ENCODE assay signal across 8 mouse cellular contexts in genomic region chr15:88876155-88877020, GRCm38 (mm10). TPM values are rescaled to one million over a fixed set of nuclear protein-coding genes. Genes with fewer than 3 reads are reported as not detected.
DNase-seq lines count a peak whose midpoint lies in the region; ATAC-seq lines count a peak whose summit lies in the region.

No protein-coding gene starts in this region.

- 0 out of 2 replicates have a peak, but pooled peaks cover 4% of the 10 kb centered on the region for H3K4me1 ChIP-seq in intestine, embryonic 14.5 days (replicated peaks; ENCODE audit: control insufficient read depth, insufficient read depth, low read length)
- peaks cover 11% of the 10 kb centered on the region; the same call in 1 of the 2 replicates for H3K4me1 ChIP-seq in limb, embryonic 12.5 days (replicated peaks)
- H3K4me1 ChIP-seq in midbrain, embryonic 13.5 days (replicated peaks), result peaks cover 8% of the 10 kb centered on the region; the same call in 1 of the 2 replicates

- peak; percentile 86 to 95 for DNase-seq in adrenal gland, adult (ENCODE audit: inconsistent age in 2 of 2, low spot score in 1 of 2)
- no peak for DNase-seq in adrenal gland, adult 8-10 months
- DNase-seq in cerebellum, postnatal 4 days (ENCODE audit: low spot score in 2 of 2), result peak; percentile 68 to 81
- peak; percentile 94 for DNase-seq in gastrocnemius, postnatal 10 days
- DNase-seq in intestine, embryonic 14.5 days (ENCODE audit: low spot score), result peak; percentile 93
- DNase-seq in spleen, adult 18-20 months, result peak; percentile 61 to 86

- H3K4me3 ChIP-seq in intestine, embryonic 14.5 days (ENCODE audit: low read depth, low read length), result no peak overlapping the region
- peak overlapping the region; percentile 12 for H3K4me3 ChIP-seq in limb, embryonic 12.5 days (replicated peaks)
- H3K4me3 ChIP-seq in midbrain, embryonic 13.5 days (replicated peaks), result no peak overlapping the region

- no peak overlapping the region for H3K27ac ChIP-seq in intestine, embryonic 14.5 days (ENCODE audit: low read depth)
- H3K27ac ChIP-seq in limb, embryonic 12.5 days, result no peak overlapping the region
- no peak overlapping the region for H3K27ac ChIP-seq in midbrain, embryonic 13.5 days

- ATAC-seq in intestine, embryonic 14.5 days (replicated peaks; ENCODE audit: low FRiP score, low TSS enrichment, low read depth), result peak; percentile 65
- ATAC-seq in limb, embryonic 12.5 days (ENCODE audit: insufficient number of reproducible peaks, insufficient read depth, low FRiP score, low TSS enrichment, low read depth), result peak; percentile 64; the same call in 1 of the 2 replicates
- 0 out of 2 replicates have a peak, but pooled peaks have one; percentile 37 for ATAC-seq in midbrain, embryonic 13.5 days

- no peak overlapping the region for H3K9ac ChIP-seq in intestine, embryonic 14.5 days (ENCODE audit: low read length)
- 0 out of 2 replicates have a peak overlapping the region, but pooled peaks have one; percentile 31 for H3K9ac ChIP-seq in limb, embryonic 12.5 days (replicated peaks)
- H3K9ac ChIP-seq in midbrain, embryonic 13.5 days (replicated peaks), result no peak overlapping the region

- H3K4me2 ChIP-seq in intestine, embryonic 14.5 days (ENCODE audit: low read length), result peak overlapping the region; percentile 31; the same call in 1 of the 2 replicates
- peak overlapping the region; percentile 40 for H3K4me2 ChIP-seq in limb, embryonic 12.5 days
- peak overlapping the region; percentile 24 for H3K4me2 ChIP-seq in midbrain, embryonic 13.5 days (replicated peaks)

- no peaks in the 10 kb centered on the region for H3K9me3 ChIP-seq in intestine, embryonic 14.5 days (ENCODE audit: control insufficient read depth, low read length)
- no peaks in the 10 kb centered on the region for H3K9me3 ChIP-seq in limb, embryonic 12.5 days
- H3K9me3 ChIP-seq in midbrain, embryonic 13.5 days, result no peaks in the 10 kb centered on the region

- H3K27me3 ChIP-seq in intestine, embryonic 14.5 days (replicated peaks; ENCODE audit: control insufficient read depth, insufficient read depth, low read length), result no peaks in the 10 kb centered on the region
- peaks cover 16% of the 10 kb centered on the region for H3K27me3 ChIP-seq in limb, embryonic 12.5 days
- H3K27me3 ChIP-seq in midbrain, embryonic 13.5 days, result peaks cover 8% of the 10 kb centered on the region; the same call in 1 of the 2 replicates

- WGBS in intestine, embryonic 14.5 days, result 13% methylated on average over 28 of the region's 28 CpGs
- WGBS in limb, embryonic 12.5 days, result 11% methylated on average over 28 of the region's 28 CpGs
- WGBS in midbrain, embryonic 13.5 days, result 9% methylated on average over 28 of the region's 28 CpGs

- H3K36me3 ChIP-seq in intestine, embryonic 14.5 days (ENCODE audit: control insufficient read depth, insufficient read depth, low read length), result no peaks in the 10 kb centered on the region
- no peaks in the 10 kb centered on the region for H3K36me3 ChIP-seq in limb, embryonic 12.5 days
- no peaks in the 10 kb centered on the region for H3K36me3 ChIP-seq in midbrain, embryonic 13.5 days

RNA-seq across cellular contexts. Expression of gene Pim3, which starts 14.4 kb away (rescaled TPM):
- total RNA-seq in adrenal gland, adult 8-10 months (2022), result 100 to 1,000 TPM in 1 of 4 experiments, 10 to 100 TPM in 3; 62.7 to 164 (median 75.8) TPM
- 10 to 100 TPM; 14.8 to 19.4 TPM for total RNA-seq in gastrocnemius, postnatal 10 days (2021)
- polyA plus RNA-seq in intestine, embryonic 14.5 days (2014; fragmentation: Nextera tagmentation; extraction: Ambion mirVana), result 40.1 and 51.7 TPM in 2 replicates
- 53.9 and 55.3 TPM in 2 replicates for polyA plus RNA-seq in limb, embryonic 12.5 days (2016; fragmentation: Nextera tagmentation; extraction: Ambion mirVana)
- 42.0 and 47.6 TPM in 2 replicates for polyA plus RNA-seq in midbrain, embryonic 13.5 days (2015; fragmentation: Nextera tagmentation; extraction: Ambion mirVana)

RNA-seq across cellular contexts. Expression of gene Creld2, which starts 56.9 kb away (rescaled TPM):
- 10 to 100 TPM; 40.3 to 51.5 (median 49.2) TPM for total RNA-seq in adrenal gland, adult 8-10 months (2022)
- 10 to 100 TPM in 1 of 2 experiments, 1 to 10 TPM in 1; 9.4 to 13.6 TPM for total RNA-seq in gastrocnemius, postnatal 10 days (2021)
- polyA plus RNA-seq in intestine, embryonic 14.5 days (2014; fragmentation: Nextera tagmentation; extraction: Ambion mirVana), result 79.9 and 95.1 TPM in 2 replicates
- polyA plus RNA-seq in limb, embryonic 12.5 days (2016; fragmentation: Nextera tagmentation; extraction: Ambion mirVana), result 70.6 and 74.7 TPM in 2 replicates
- 55.7 and 56.2 TPM in 2 replicates for polyA plus RNA-seq in midbrain, embryonic 13.5 days (2015; fragmentation: Nextera tagmentation; extraction: Ambion mirVana)

RNA-seq across cellular contexts. Expression of gene Alg12, which starts 57.3 kb away (rescaled TPM):
- 10 to 100 TPM; 19.3 to 22.3 (median 20.3) TPM for total RNA-seq in adrenal gland, adult 8-10 months (2022)
- 1 to 10 TPM; 5.7 to 6.5 TPM for total RNA-seq in gastrocnemius, postnatal 10 days (2021)
- 11.8 and 13.6 TPM in 2 replicates for polyA plus RNA-seq in intestine, embryonic 14.5 days (2014; fragmentation: Nextera tagmentation; extraction: Ambion mirVana)
- polyA plus RNA-seq in limb, embryonic 12.5 days (2016; fragmentation: Nextera tagmentation; extraction: Ambion mirVana), result 10.3 and 11.2 TPM in 2 replicates
- polyA plus RNA-seq in midbrain, embryonic 13.5 days (2015; fragmentation: Nextera tagmentation; extraction: Ambion mirVana), result 7.4 and 7.5 TPM in 2 replicates
